Mouse (Mus musculus): ENCODE results near the gene Atp5l.
A peak's percentile ranks its signal among the peaks of the same experiment; 100 is the strongest.

The Atp5l gene

DNA sequence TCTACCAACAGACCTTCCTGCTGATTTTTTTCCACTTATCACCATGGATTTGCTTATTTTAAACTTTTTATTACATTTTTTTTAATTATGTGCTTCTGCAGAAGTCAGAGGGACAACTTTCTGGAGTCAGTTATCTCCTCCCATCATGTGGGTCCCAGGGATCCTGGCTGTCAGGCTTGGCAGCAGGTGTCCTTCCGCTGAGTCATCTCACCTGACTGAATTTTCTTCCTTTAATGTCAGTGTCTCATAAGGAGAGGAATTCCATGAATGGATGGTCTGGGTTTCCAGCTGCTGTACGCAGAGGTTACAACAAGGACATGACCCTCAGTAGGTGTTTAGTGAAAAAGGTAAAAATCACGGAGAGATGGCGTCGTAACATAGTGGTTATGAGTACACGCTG, 29.3 kb downstream of the Atp5l start:
- DNase-seq, result no peak

GRCm38 (mm10) chr9:44890122-44890521, 30.4 kb downstream of the Atp5l start:
- no peak for DNase-seq

DNA sequence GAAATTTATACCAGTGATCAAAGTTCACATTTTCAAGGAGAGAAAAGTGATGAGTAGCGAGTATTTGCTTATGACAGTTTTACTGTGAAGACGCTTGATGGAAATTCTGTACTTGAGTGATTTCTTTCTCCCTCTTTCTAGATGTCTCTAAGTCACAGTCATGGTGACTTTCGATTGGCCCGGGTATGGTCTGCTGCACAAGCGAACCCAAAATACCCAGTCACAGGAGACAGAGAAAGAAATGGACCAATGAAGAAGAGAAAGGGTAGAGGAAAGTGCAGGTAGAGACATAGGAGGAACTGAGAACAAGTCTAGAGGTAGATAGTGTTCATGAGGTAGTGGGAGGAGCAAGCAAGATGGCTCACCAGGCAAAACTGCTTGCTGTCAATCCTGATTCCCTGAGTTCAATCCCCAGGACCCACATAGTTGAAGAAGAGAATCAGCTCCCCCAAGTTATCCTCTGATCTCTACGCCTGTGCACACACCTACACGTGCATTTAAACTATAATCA, 32.4 kb downstream of the Atp5l start:
- DNase-seq, result no peak

- DNase-seq, result no peak
Measured at GRCm38 (mm10) chr9:44882981-44883569, 37.5 kb downstream of the Atp5l start.

- peak; percentile 95 for DNase-seq
Measured at GRCm38 (mm10) chr9:44882436-44882980, 38.0 kb downstream of the Atp5l start.

- peak; percentile 98 for DNase-seq
Measured at GRCm38 (mm10) chr9:44881941-44882435, 38.6 kb downstream of the Atp5l start.

GRCm38 (mm10) chr9:44881221-44881871, 39.2 kb downstream of the Atp5l start, which contains the start of gene Kmt2a:
Gene Kmt2a (minus strand): TSS chr9:44881296.
- DNase-seq, result peak; percentile 99

DNA sequence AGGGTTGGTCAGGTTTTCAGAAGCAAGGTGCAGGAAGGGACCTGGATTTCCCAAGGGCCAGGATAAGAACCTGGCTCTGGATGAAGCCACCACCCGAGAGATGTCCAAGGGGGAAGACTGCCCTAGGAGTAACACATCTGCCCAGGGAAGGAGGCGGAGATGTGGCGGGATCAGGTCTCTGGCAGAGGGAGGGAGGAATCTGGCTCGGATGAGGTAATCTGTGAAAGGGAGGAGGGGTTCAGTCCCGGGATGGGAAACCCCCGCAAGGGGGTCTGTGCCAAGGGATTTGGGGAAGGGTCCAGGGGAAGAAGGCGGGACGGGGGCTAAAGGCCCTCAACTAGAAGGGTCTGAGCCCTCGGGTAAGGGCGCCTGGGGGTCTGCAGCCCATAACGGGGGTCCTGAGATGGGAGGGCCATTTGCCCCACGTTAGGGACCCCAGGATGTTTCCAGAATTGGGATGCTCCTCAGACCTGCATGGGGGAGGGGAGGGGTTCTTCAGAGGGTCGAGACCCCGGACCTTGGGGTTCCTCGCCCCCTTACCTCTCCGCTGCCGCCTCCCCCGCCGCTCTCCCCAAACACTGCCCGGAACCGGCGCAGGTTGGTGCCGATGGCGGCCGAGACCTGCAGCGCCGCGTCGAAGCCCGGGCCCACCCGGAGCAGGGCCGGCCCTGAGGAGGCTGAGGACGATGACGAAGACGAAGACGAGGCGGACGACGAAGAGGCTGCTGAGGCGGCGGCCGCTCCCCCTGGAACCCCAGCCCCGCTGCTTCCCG, 40.0 kb downstream of the Atp5l start:
- DNase-seq, result peak; percentile 95

- peak; percentile 94 for DNase-seq
Measured at GRCm38 (mm10) chr9:44879694-44880271, 40.8 kb downstream of the Atp5l start.

GRCm38 (mm10) chr9:44878776-44879500, 41.6 kb downstream of the Atp5l start:
- peak; percentile 91 for DNase-seq

GRCm38 (mm10) chr9:44877686-44878085, 42.9 kb downstream of the Atp5l start:
- DNase-seq, result no peak

GRCm38 (mm10) chr9:44875476-44875875, 45.1 kb downstream of the Atp5l start:
- DNase-seq, result peak; percentile 94

GRCm38 (mm10) chr9:44874198-44874597, 46.3 kb downstream of the Atp5l start:
- no peak for DNase-seq

- no peak for DNase-seq
Measured at GRCm38 (mm10) chr9:44873665-44874064, 46.9 kb downstream of the Atp5l start.

GRCm38 (mm10) chr9:44868336-44869094, 52.0 kb downstream of the Atp5l start:
- no peak for DNase-seq

GRCm38 (mm10) chr9:44867664-44868063, 52.9 kb downstream of the Atp5l start:
- DNase-seq, result no peak

GRCm38 (mm10) chr9:44866501-44867240, 53.9 kb downstream of the Atp5l start:
- DNase-seq, result peak; percentile 83

Data from heart, adult 11 months (tissue).